Mouse (Mus musculus): ENCODE data around the gene Xylb.

Gene Xylb

GRCm38 (mm10) chr9:119402253-119403235, 45.4 kb downstream of the Xylb start:
- DNase-seq = peak; percentile 48

GRCm38 (mm10) chr9:119403236-119403641, 46.1 kb downstream of the Xylb start:
- DNase-seq = peak; percentile 37

- no peak for DNase-seq
These were observed 46.9 kb downstream of the Xylb start for GRCm38 (mm10) chr9:119404090-119404489.

- no peak for DNase-seq
These were observed 50.7 kb downstream of the Xylb start for GRCm38 (mm10) chr9:119407884-119408283.

- DNase-seq = no peak
These were observed 51.9 kb downstream of the Xylb start for GRCm38 (mm10) chr9:119408898-119409664.

GRCm38 (mm10) chr9:119409864-119410263, 52.7 kb downstream of the Xylb start:
- no peak for DNase-seq

GRCm38 (mm10) chr9:119418025-119418424, 60.8 kb downstream of the Xylb start:
- DNase-seq = no peak

- peak; percentile 54 for DNase-seq
These were observed 62.8 kb downstream of the Xylb start for GRCm38 (mm10) chr9:119419852-119420438.

GRCm38 (mm10) chr9:119425217-119425975, 68.2 kb downstream of the Xylb start:
- DNase-seq = no peak

- no peak for DNase-seq
These were observed 68.8 kb downstream of the Xylb start for GRCm38 (mm10) chr9:119425976-119426415.

GRCm38 (mm10) chr9:119426483-119426882, 69.3 kb downstream of the Xylb start:
- DNase-seq = no peak

- peak; percentile 81 for DNase-seq
These were observed 73.1 kb downstream of the Xylb start for GRCm38 (mm10) chr9:119430311-119430710.

GRCm38 (mm10) chr9:119435855-119436254, 78.7 kb downstream of the Xylb start:
- DNase-seq = no peak

GRCm38 (mm10) chr9:119438065-119438464, 80.9 kb downstream of the Xylb start:
- DNase-seq = no peak

GRCm38 (mm10) chr9:119438498-119439000, 81.4 kb downstream of the Xylb start:
- no peak for DNase-seq
